Mouse (Mus musculus) heart, embryonic 14.5 days (tissue): ENCODE measurements at regions not wholly inside any gene's neighbourhood (a gene's known extent, or its start where the extent isn't known, plus 50 kb on each side); places are given as distances from the start of the nearest gene placed in this dataset.
"Not testable (repeated sequence)": the region's sequence is repeated elsewhere in the genome, so short reads cannot be mapped to it uniquely, and the experiment has no call there.

Source experiments
- ATAC-seq: fragments of 200-750 bp; cut with Nextera tagmentation; 2 replicates; pipeline ENCODE4 v1.8.0; 2017; ENCODE audit warnings: low read depth, moderate TSS enrichment; ENCODE audit not compliant: insufficient number of reproducible peaks, insufficient read depth, low FRiP score
- H3K27ac ChIP-seq, 2 experiments: fragments of 200-500 bp in 1 of 2; fragments of 300-500 bp in 1 of 2; sonication (generic) in 1 of 2; replicated peaks in 1 of 2; 2 replicates each; pipeline ENCODE4 v1.5.1; 2012 to 2014; ENCODE audit warnings: low read depth in 2 of 2, low read length in 2 of 2, control low read depth in 1 of 2, mild to moderate bottlenecking in 1 of 2, mixed read lengths in 1 of 2; ENCODE audit not compliant: control insufficient read depth in 1 of 2, insufficient read depth in 1 of 2
- H3K27me3 ChIP-seq: fragments of 300-500 bp; sonication (generic); 2 replicates; pipeline ENCODE4 v1.6.1; 2014; ENCODE audit warnings: mild to moderate bottlenecking, low read length, control low read depth; ENCODE audit not compliant: control insufficient read depth, insufficient read depth
- H3K36me3 ChIP-seq: fragments of 300-500 bp; sonication (generic); 2 replicates; pipeline ENCODE4 v1.6.1; 2014; ENCODE audit warnings: mild to moderate bottlenecking, control low read depth, low read length, mixed read lengths; ENCODE audit not compliant: control insufficient read depth, insufficient read depth
- H3K4me1 ChIP-seq, 2 experiments: fragments of 200-500 bp in 1 of 2; fragments of 300-500 bp in 1 of 2; sonication (generic) in 1 of 2; 2 replicates each; pipeline ENCODE4 v1.6.1; 2012 to 2014; ENCODE audit warnings: low read length in 2 of 2, control low read depth in 1 of 2, mixed read lengths in 1 of 2; ENCODE audit not compliant: control insufficient read depth in 2 of 2, insufficient read depth in 2 of 2
- H3K4me2 ChIP-seq: fragments of 300-500 bp; sonication (generic); 2 replicates; pipeline ENCODE4 v1.6.1; 2014; ENCODE audit warnings: mild to moderate bottlenecking, low read length
- H3K4me3 ChIP-seq, 2 experiments: fragments of 200-500 bp in 1 of 2; fragments of 300-500 bp in 1 of 2; sonication (generic) in 1 of 2; 2 replicates each; pipeline ENCODE4 v1.5.1; 2012 to 2014; ENCODE audit warnings: low read length in 2 of 2, mild to moderate bottlenecking in 2 of 2, control low read depth in 1 of 2, low read depth in 1 of 2, moderate library complexity in 1 of 2; ENCODE audit not compliant: control insufficient read depth in 1 of 2, insufficient read depth in 1 of 2
- H3K9ac ChIP-seq: fragments of 300-500 bp; sonication (generic); 2 replicates; pipeline ENCODE4 v1.6.1; 2014; ENCODE audit warnings: mild to moderate bottlenecking, low read length
- H3K9me3 ChIP-seq: fragments of 300-500 bp; sonication (generic); 2 replicates; pipeline ENCODE4 v1.6.1; 2016; ENCODE audit warnings: low read length, control low read depth; ENCODE audit not compliant: control insufficient read depth
- WGBS: fragments of 180-500 bp; shearing (Covaris S2); extraction: QIAGEN DNeasy Blood & Tissue Kit; methylation state at CpG from one replicate; pipeline ENCODE4 v1.1.7; 2014; 5-methylcytosine and 5-hydroxymethylcytosine counted together

GRCm38 (mm10) chr4:22792826-22793225 lies 304.7 kb upstream of the Pou3f2 start:
- Histone ChIP-seq H3K4me3 (no peak overlapping the region), H3K4me2 (no peak overlapping the region), H3K9ac (no peak overlapping the region), H3K27me3 (no peaks in the 10 kb centered on the region), H3K9me3 (no peaks in the 10 kb centered on the region), H3K4me1 (no peaks in the 10 kb centered on the region), H3K36me3 (no peaks in the 10 kb centered on the region), H3K27ac (no peak overlapping the region)
- WGBS: 54% methylated on average over 1 of the region's 1 CpGs
- no peak for ATAC-seq

GRCm38 (mm10) chr4:22787866-22788265 lies 299.7 kb upstream of the Pou3f2 start:
- no peaks in the 10 kb centered on the region for H3K36me3 ChIP-seq
- H3K4me2 ChIP-seq: no peak overlapping the region
- H3K27me3 ChIP-seq: no peaks in the 10 kb centered on the region
- 61% methylated on average over 3 of the region's 3 CpGs for WGBS
- no peaks in the 10 kb centered on the region for H3K4me1 ChIP-seq
- no peak overlapping the region for H3K27ac ChIP-seq
- H3K9ac ChIP-seq: no peak overlapping the region
- H3K9me3 ChIP-seq: no peaks in the 10 kb centered on the region
- no peak for ATAC-seq
- no peak overlapping the region for H3K4me3 ChIP-seq

- not testable (repeated sequence) for H3K4me1 ChIP-seq, ATAC-seq
These were observed 274.9 kb upstream of the Pou3f2 start for GRCm38 (mm10) chr4:22763026-22763425.

More at GRCm38 (mm10) chr4:22763026-22763425, 274.9 kb upstream of the Pou3f2 start:
- not testable (repeated sequence) for H3K9me3 ChIP-seq, H3K27ac ChIP-seq, H3K36me3 ChIP-seq, H3K4me2 ChIP-seq, H3K27me3 ChIP-seq, H3K9ac ChIP-seq, H3K4me3 ChIP-seq
- WGBS: 84% methylated on average over 4 of the region's 4 CpGs
